Mouse (Mus musculus) forebrain, postnatal 0 days (tissue): Measurements from ENCODE around the gene Frmd4b. TPM values are rescaled to one million over a fixed set of nuclear protein-coding genes. Genes with fewer than 3 reads are reported as not detected.

ENCODE experiments used
- ATAC-seq: fragments of 200-750 bp; cut with Nextera tagmentation; 2 replicates; pipeline ENCODE4 v1.8.0; 2017; ENCODE audit warnings: mild to moderate bottlenecking, moderate library complexity
- DNase-seq: peaks from one replicate; pipeline ENCODE4 v3.0.0-alpha.2; 2015
- H3K27ac ChIP-seq: fragments of 300-500 bp; sonication (generic); 2 replicates; pipeline ENCODE4 v1.5.1; 2014; ENCODE audit warnings: low read depth, mild to moderate bottlenecking, antibody characterized with exemption, low read length, moderate library complexity, mixed read lengths
- H3K27me3 ChIP-seq: fragments of 300-500 bp; sonication (generic); 2 replicates; pipeline ENCODE4 v1.6.1; 2014; ENCODE audit warnings: mild to moderate bottlenecking, low read length, mixed read lengths; ENCODE audit not compliant: insufficient read depth
- H3K36me3 ChIP-seq: fragments of 300-500 bp; sonication (generic); 2 replicates; pipeline ENCODE4 v1.6.1; 2014; ENCODE audit warnings: mild to moderate bottlenecking, moderate library complexity; ENCODE audit not compliant: insufficient read depth
- H3K4me1 ChIP-seq: fragments of 300-500 bp; sonication (generic); 2 replicates; pipeline ENCODE4 v1.6.1; 2014; ENCODE audit warnings: antibody characterized with exemption; ENCODE audit not compliant: insufficient read depth
- H3K4me2 ChIP-seq: fragments of 300-500 bp; sonication (generic); 2 replicates; pipeline ENCODE4 v1.6.1; 2014; ENCODE audit warnings: low read depth, mild to moderate bottlenecking, moderate library complexity
- H3K4me3 ChIP-seq: fragments of 300-500 bp; sonication (generic); 2 replicates; pipeline ENCODE4 v1.5.1; 2014; ENCODE audit warnings: low read depth, low read length, mixed read lengths
- H3K9ac ChIP-seq: fragments of 300-500 bp; sonication (generic); 2 replicates; pipeline ENCODE4 v1.6.1; 2014; ENCODE audit warnings: mild to moderate bottlenecking
- H3K9me3 ChIP-seq: fragments of 300-500 bp; sonication (generic); 2 replicates; pipeline ENCODE4 v1.6.1; 2016; ENCODE audit warnings: low read length
- CTCF ChIP-seq: sonication (generic); IDR thresholded peaks from 2 replicates; pipeline ENCODE4 v1.5.1; 2016; ENCODE audit warnings: antibody characterized with exemption, control low read depth, low read depth
- WGBS: fragments of 180-500 bp; shearing (Covaris S2); extraction: QIAGEN DNeasy Blood & Tissue Kit; methylation state at CpG from one replicate; pipeline ENCODE4 v1.1.7; 2014; 5-methylcytosine and 5-hydroxymethylcytosine counted together
- polyA plus RNA-seq: library from polyadenylated mRNA; unstranded; fragments of >200 nt; fragmentation: Nextera tagmentation; extraction: Ambion mirVana; gene quantifications from 2 replicates; pipeline ENCODE4 v1.2.1, GENCODE M21; 2015
- total RNA-seq: library from RNA; depleted of rRNA; stranded (reverse); fragments of >200 nt; gene quantifications from 2 replicates; pipeline ENCODE4 v1.2.3, GENCODE M21; 2014

Frmd4b gene
- total and polyA plus RNA-seq, 2 experiments from 2014 or later = 17.0 to 43.7 TPM

DNA sequence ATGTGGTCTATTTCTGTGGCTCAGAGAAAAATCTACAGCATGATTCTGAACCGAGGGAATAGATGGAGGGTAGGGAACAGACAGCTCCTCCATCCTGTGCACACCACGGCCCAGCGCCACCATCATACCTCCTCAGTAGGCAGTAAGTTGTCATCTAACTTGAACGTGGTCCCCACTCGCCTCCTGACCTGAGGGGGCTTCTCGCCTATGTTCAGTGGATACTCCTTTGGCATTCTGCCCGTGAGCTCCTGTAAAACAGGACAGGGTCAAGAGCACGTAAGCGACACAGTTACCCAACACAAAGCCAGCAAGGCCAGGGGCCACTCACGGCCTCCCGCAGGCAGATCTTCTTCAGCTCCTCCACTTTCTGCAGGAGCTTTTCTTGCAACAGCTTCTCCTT, 311.0 kb downstream of the Frmd4b start:
- ATAC-seq (no peak), DNase-seq (no peak)
- 88% methylated on average over 11 of the region's 11 CpGs for WGBS
- Histone ChIP-seq H3K4me1 (no peaks in the 10 kb centered on the region; the same call in 1 of the 2 replicates), H3K36me3 (peaks cover 8% of the 10 kb centered on the region; the same call in 1 of the 2 replicates), H3K4me3 (no peak overlapping the region), H3K9ac (no peak overlapping the region), H3K27me3 (no peaks in the 10 kb centered on the region), H3K4me2 (no peak overlapping the region), H3K9me3 (no peaks in the 10 kb centered on the region), H3K27ac (no peak overlapping the region)
- TF ChIP-seq CTCF = no peak

DNA sequence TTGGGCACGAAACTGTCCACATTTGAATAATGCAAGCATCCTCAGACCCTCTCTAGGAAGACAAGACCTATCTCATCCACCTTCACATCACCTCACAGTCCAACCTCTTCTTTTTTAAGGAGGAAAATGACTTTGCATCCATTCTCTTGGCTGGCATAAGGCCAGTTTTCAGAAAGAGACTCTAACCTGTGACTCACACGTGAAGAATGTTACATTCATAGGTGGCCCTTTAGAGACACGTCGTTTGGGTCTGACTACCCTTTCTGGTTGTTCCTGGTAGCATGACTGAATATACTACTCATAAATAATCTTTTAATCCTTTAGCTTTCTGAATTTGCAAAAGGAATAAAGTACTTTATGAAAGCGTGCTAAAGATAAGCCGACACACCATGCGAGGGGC, 311.9 kb downstream of the Frmd4b start:
- H3K36me3 ChIP-seq = peaks cover 12% of the 10 kb centered on the region; the same call in 1 of the 2 replicates
- no peak overlapping the region for H3K27ac ChIP-seq
- no peak for TF ChIP-seq CTCF
- DNase-seq (no peak), ATAC-seq (no peak)
- H3K9me3 ChIP-seq = no peaks in the 10 kb centered on the region
- H3K9ac ChIP-seq = no peak overlapping the region
- 74% methylated on average over 7 of the region's 7 CpGs for WGBS
- no peaks in the 10 kb centered on the region for H3K27me3 ChIP-seq
- H3K4me2 ChIP-seq = no peak overlapping the region
- H3K4me1 ChIP-seq = no peaks in the 10 kb centered on the region
- no peak overlapping the region for H3K4me3 ChIP-seq

DNA sequence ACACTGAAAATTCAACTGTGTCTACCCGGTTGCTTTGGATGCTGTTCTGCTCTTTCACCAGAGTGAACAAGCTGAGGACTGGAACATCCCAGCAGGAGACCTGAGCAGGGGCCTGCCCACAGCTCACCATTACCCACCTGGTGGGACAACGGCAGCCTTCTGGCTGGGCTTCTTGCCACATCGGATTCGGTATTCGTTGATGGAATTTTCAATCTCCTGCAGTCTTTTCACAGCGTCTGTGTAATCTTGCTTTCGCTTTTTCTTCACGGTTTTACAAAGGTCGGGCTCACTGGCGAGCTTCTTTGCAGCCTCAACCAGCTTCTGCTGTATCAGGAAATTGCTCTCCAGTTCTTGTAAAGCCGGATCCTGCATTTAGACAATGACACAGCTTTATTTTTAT, 312.3 kb downstream of the Frmd4b start:
- WGBS = 46% methylated on average over 11 of the region's 11 CpGs
- no peak overlapping the region for H3K4me2 ChIP-seq
- no peak overlapping the region for H3K27ac ChIP-seq
- ATAC-seq = no peak
- peaks cover 17% of the 10 kb centered on the region; the same call in 1 of the 2 replicates for H3K36me3 ChIP-seq
- no peaks in the 10 kb centered on the region for H3K9me3 ChIP-seq
- no peak for TF ChIP-seq CTCF
- no peak for DNase-seq
- H3K4me3 ChIP-seq = no peak overlapping the region
- no peak overlapping the region for H3K9ac ChIP-seq
- no peaks in the 10 kb centered on the region for H3K4me1 ChIP-seq
- H3K27me3 ChIP-seq = no peaks in the 10 kb centered on the region

DNA sequence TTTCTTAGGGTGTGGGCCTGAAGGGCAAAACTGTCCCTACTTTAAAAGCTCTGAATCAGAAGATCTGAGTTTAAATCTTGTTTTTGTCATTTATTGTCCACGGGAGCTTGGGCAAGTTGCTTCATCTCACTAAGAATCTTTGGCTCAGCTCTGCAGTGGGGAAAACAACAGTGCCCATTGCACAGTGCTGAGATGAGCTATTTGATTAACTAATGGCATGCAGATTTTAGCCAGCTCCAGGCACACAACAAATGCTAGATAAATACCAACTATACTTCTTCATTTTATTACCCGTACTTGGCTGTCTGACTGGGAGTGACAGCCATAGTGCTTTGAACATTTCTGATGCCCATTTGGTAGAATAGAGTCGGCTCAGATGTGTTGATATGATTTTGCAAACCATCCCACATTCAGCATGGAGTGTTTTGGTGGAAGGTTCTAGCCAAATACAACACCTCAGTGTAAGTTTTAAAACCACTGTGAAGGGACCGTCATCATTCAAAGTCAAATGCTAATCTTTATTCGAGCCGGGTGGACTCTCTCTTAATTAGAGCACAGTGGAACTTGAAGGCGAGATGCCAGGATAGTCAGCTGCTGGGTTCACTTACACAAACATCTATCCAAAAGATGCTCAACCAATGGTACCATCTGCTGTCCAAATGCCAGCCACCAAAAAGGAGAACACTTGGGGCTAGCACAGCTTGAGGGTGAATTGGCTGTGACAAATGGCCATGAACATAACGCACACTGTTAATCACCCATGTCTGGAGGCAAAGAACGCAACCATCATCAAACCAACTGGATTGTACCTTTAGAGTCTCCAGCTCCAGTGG, 313.8 kb downstream of the Frmd4b start:
- H3K9ac ChIP-seq = no peak overlapping the region
- peak; percentile 48 for DNase-seq
- H3K9me3 ChIP-seq = no peaks in the 10 kb centered on the region
- no peak overlapping the region for H3K4me3 ChIP-seq
- no peaks in the 10 kb centered on the region for H3K27me3 ChIP-seq
- H3K36me3 ChIP-seq = peaks cover 23% of the 10 kb centered on the region; the same call in 1 of the 2 replicates
- peak; percentile 29; the same call in 1 of the 2 replicates for ATAC-seq
- H3K4me2 ChIP-seq = no peak overlapping the region
- no peak for TF ChIP-seq CTCF
- 50% methylated on average over 9 of the region's 9 CpGs for WGBS
- no peaks in the 10 kb centered on the region for H3K4me1 ChIP-seq
- no peak overlapping the region for H3K27ac ChIP-seq

DNA sequence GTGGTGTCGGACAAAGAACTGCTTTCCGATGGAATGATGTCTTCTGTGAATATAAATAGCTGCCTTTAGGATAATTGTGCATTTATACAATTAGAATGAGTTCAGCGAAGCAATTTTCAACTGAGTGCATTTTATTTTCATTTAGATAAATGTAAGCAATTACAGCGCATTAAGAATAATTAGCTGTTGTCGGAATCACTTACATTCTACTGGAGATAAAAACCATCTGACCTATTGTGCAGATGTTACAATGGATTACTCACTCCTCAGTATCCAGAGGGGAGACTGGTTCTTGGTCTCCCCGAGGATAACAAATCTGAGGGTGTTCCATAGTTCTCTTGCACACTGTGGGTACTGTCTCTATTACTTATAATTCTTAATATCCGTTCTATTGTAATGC, 315.0 kb downstream of the Frmd4b start:
- no peaks in the 10 kb centered on the region for H3K9me3 ChIP-seq
- WGBS = 58% methylated on average over 7 of the region's 7 CpGs
- H3K27ac ChIP-seq = no peak overlapping the region
- no peaks in the 10 kb centered on the region for H3K4me1 ChIP-seq
- H3K36me3 ChIP-seq = peaks cover 25% of the 10 kb centered on the region; the same call in 1 of the 2 replicates
- DNase-seq (no peak), ATAC-seq (no peak)
- no peak overlapping the region for H3K4me3 ChIP-seq
- no peak overlapping the region for H3K4me2 ChIP-seq
- H3K27me3 ChIP-seq = no peaks in the 10 kb centered on the region
- TF ChIP-seq CTCF = no peak
- no peak overlapping the region for H3K9ac ChIP-seq

DNA sequence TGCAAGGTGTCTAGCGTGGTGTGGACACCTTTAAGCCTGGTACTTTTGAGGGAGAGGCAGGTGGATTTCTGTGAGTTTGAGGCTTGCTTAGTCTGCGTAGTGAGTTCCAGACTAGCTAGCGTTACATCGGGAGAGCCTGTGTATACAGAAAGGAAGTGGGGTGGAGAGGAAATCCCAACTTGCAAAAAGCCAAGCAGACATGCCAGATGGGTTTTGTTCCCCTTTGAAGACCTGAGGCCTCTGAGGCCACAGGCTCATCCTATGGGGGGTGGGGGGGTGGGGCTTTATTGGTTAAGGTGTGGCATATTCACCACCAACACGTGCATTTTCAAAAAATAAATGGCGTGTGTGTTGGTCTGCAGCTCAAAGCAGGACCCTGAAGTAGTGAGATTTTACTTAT, 316.7 kb downstream of the Frmd4b start:
- Histone ChIP-seq H3K4me1 (no peaks in the 10 kb centered on the region), H3K27me3 (no peaks in the 10 kb centered on the region), H3K4me3 (no peak overlapping the region), H3K9me3 (no peaks in the 10 kb centered on the region), H3K27ac (no peak overlapping the region), H3K36me3 (peaks cover 40% of the 10 kb centered on the region), H3K4me2 (no peak overlapping the region), H3K9ac (no peak overlapping the region)
- ATAC-seq = no peak
- DNase-seq = no peak
- no peak for TF ChIP-seq CTCF
- WGBS = 94% methylated on average over 6 of the region's 6 CpGs

DNA sequence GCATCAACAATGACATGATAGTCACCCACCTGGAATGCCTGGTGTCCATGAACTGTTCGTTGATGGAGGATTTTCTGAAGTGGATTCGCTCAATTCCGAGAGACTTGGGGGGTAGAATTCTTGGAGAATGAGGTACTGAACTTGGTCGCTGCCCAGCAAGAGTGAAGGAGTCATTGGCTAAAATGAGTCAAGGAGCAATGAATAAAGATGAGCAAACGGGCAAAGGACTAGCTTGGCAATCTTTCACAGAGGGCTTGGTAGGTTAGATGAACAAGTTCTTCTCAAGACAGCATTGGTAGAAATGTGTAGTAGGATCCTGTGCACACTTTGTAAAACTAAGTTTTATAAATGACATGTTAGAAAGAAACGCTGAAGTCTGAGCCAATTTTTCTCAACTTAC, 317.2 kb downstream of the Frmd4b start:
- no peak for DNase-seq
- peaks cover 45% of the 10 kb centered on the region for H3K36me3 ChIP-seq
- H3K27ac ChIP-seq = no peak overlapping the region
- H3K4me1 ChIP-seq = no peaks in the 10 kb centered on the region
- no peaks in the 10 kb centered on the region for H3K27me3 ChIP-seq
- H3K4me3 ChIP-seq = no peak overlapping the region
- no peak for ATAC-seq
- no peak overlapping the region for H3K9ac ChIP-seq
- WGBS = 95% methylated on average over 6 of the region's 6 CpGs
- H3K9me3 ChIP-seq = no peaks in the 10 kb centered on the region
- no peak overlapping the region for H3K4me2 ChIP-seq
- no peak for TF ChIP-seq CTCF
